Mouse (Mus musculus) 416B (cell line): Measurements from ENCODE around the gene Zfp3.
A peak's percentile ranks its signal among the peaks of the same experiment; 100 is the strongest.

Source experiments
- DNase-seq: peaks from one replicate; pipeline ENCODE4 v3.0.0; 2011; ENCODE audit warnings: low read depth

Zfp3 gene

DNA sequence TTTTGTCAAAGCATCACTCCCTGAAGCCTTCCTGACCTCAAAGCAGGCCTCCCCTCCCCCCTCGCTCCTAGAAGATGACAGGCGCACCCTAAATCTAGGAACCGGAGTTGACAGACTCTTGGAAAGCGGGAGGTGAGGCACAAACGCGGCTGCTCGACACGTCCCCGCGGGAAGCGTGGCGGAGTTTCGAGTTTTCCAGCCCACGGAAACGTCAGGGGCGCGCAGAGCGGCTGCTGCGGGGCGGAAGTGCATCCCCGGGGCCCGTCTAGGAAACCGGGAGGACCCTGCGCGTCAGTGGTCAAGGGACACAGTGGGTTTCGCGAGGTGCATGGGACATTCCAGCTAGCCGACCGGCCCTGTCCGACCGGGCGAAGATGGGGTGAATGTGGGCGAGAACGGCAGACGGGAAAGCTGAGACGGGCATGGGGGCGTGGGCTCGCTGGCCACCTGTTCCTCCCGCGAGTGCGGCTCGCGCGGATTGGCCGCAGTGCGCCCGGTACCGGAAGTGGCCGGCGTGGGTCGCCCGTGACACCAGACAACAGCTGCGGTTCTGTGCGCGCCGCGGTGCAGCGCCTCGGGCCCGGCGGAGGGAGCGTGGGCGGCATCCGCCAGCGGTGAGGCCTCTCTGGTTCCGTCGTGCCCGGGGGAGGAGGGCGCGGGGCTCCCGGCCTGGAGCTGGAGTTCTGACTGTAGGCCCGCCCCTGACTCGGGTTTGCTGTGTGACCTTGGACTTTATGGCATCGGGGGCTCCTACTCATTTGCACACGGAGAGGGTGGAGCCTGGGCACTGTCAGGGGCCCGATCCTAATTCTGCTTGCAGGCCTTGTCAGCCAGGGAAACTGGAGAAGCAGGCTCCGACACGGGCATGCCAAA is at the start of gene Zfp3:
Zfp3 (plus strand) TSS at position 274 of the 873 bp plus-strand sequence.
- DNase-seq, result peak; percentile 82

DNA sequence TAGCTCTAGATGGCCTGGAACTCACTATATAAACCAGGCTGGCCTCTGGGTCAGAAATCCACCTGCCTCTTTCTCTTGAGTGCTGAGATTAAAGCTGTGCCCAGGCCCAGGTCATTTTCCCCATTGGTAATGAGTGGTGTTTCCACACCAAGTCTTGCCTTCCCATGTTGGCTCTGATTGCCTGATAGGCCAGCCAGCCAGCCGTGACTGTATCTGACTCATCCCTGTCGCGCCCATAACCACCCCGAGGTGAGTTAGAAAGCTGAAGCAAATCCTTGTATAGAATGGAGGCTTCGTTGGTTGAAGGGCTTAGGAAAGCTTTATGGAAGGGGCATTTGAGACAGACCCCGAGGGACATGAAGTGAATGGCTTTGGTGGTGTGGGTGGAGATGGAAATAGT is 48.2 kb upstream of the Zfp3 start:
- DNase-seq, result peak; percentile 29

GRCm38 (mm10) chr11:70718481-70718880 is 45.5 kb upstream of the Zfp3 start:
- DNase-seq, result no peak

GRCm38 (mm10) chr11:70720567-70720966 is 43.4 kb upstream of the Zfp3 start:
- DNase-seq, result peak; percentile 94

- DNase-seq, result no peak
Observed at GRCm38 (mm10) chr11:70721072-70721471, 42.9 kb upstream of the Zfp3 start.

DNA sequence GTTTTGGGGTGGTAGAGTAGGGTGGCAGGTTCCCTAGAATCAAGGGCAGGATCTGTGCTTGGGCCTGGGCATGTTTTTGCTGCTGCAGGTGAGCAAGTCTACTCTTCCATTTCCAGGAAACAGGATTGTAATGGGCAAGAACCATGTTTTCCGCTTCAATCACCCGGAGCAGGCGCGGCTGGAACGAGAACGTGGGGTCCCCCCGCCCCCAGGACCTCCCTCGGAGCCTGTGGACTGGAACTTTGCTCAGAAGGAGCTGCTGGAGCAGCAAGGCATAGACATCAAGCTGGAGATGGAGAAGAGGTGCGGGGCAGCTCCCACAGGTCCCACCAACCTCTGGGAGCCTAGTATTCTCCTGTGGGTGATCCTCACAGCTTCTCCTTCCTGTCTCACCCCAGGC is 39.3 kb upstream of the Zfp3 start:
- no peak for DNase-seq

DNA sequence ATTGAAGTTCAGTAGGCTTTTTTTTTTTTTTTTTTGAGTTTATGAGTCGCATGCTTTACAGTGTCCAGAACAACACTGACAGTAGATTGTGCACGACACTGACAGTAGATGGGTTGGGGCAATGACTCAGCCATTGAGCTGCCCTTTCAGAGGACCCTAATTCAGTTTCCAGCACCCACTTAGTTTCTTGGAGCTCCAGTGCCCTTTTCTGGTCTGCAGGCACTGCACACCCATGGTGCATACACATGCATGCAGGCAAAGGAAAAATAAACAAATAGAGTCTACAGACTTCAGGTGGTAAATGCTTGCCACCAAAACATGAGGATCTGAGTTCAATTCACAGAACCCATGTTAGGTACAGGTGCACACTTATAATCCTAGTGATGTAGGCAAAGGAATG is 37.4 kb upstream of the Zfp3 start:
- peak; percentile 17 for DNase-seq

GRCm38 (mm10) chr11:70727385-70727784 is 36.6 kb upstream of the Zfp3 start:
- DNase-seq, result peak; percentile 31

DNA sequence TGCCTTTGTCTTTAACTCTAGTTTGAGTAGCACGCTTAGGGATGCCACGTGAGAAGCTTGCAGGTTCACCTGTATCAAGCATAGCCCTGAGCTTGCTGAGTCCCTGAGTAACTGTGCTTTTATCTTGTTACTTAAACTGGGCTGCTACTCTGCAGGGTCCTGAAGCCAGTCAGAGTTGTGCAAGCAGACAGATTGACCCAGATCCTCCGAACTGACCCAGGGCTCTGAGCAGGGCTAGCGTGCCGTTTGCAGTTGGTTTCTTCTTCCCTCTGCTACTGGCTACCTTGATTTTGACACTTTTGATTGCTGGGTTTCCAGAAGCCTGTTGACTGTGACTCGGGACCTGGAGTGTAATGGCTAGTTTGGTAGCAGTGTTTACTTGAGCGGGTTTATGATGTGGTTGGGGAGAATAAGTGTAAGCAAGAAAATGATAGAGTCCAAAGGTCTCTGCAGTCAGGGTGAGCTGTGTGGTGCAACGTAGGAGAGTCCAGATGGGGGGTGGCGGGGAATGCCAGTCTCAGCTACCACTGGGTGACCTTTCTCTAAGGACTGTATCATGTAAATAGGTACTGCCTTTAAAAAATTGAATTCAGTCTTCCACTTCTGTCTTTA is 33.5 kb upstream of the Zfp3 start:
- DNase-seq, result peak; percentile 42

DNA sequence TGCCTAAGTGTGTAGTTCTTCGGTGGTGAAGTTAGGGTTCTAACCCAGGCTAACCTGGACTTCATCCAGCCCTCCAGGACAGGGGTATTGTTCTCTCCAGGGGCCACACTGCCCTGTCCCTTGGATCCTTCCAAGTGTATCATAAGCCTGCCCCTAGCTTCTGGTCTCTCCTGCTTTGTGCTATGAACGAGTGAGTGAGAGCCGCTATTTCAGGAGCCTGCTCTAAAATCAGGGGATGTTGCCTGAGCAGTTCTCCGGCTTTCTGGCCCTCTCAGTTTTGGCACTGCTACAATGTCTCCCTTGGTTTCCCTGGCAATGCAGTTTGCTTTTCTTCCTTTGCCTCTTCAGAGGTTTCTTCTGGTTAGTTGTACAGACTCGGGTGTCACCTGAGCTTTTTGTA is 32.8 kb upstream of the Zfp3 start:
- no peak for DNase-seq

DNA sequence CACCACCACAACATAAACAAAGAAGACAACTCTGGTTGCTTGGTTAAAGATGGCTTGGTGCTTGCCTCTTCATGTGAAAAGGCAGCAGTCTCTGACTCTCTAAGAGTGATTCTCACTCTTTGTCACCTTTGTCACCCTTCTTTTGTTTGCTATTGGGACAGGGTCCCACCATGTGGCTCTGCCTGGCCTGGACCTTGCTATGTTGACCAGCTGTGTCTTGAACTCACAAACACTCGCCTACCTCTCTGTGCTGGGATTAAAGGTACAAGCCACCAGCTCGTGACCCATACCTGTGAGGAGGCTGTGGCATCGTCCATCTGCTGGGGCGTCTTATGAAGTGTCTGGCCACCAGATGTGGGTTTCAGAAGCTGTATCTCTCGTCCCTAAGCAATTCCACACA is 30.8 kb upstream of the Zfp3 start:
- no peak for DNase-seq

- peak; percentile 57 for DNase-seq
Observed at GRCm38 (mm10) chr11:70737749-70738148, 26.3 kb upstream of the Zfp3 start.

DNA sequence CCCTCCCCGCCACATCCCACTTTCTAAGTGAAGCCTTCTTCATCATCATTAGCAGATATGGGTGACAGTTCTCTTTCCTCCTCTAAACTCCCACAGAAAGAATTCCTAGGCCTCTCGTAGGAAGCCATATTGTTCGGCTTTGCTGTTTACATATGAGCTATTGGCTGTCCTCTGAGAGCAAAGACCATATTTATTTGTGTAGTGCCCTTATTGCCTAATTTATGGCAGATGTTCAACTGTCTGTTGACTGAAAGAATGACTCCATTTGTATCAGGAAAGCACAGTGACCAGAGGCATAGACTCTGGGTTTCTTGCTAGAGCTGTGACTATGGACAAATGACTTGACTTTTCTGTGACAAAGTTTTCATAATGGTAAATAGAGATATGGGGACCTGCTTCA is 22.4 kb upstream of the Zfp3 start:
- DNase-seq, result no peak

DNA sequence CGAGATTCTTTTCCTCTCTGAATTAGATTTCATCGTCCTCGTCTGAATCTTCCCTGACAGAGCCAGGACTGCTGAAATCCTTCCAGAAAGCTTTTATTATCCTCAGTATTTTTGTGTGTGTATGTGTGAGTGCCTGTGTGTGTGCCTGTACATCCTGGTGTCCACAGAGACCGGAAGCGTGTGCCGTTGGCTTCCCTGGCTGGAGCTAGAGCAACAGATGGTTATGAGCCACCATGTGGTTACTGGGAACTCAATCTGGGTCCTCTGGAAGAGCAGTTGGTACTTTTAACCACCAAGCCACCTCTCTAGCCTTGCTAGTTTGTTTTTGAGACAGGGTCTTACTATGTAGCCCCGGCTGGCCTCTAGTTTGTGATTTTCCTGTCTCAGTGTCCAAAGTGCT is 21.9 kb upstream of the Zfp3 start:
- no peak for DNase-seq

DNA sequence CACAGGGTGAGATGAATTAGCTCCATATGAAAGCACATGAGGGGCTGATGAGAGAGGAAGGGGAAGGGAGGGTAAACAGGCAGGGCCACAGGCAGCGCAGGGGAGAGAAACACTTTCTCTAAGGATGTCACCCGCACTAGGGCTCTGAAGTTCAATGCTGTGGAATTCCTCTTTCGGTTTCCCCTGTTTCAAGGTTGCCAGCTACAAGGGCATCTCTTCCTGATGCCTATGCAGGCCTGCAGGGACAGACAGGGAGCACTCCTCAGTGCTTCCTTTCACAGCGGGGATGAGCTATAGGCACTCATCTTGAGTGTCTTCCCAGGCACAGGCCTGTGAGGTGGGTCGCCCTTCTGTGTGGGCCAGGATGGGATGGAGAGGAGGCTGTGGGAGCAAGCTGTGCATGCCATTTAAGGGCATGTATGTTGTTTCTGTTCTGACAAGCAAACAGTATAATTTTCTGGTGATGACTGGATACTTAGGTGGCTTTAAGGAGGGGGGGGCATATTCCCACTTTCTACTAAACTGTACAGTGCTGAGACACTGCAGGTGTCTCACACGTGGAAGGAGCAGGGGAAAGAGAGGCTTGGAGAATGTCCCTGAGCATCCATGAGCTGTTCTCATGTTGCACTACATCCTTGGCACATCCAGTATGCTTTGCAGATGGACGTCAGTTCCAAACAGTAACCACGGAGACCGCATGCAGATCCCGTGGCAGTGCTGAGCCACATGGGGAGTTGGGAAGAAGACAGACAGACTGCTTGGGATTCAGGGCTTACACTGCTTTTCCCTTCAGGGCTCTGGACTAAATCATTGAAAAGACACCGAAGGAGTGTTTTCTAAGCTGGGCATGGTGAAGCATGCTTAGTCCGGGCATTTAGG is 21.2 kb upstream of the Zfp3 start:
- DNase-seq, result no peak

- no peak for DNase-seq
Observed at GRCm38 (mm10) chr11:70745636-70746035, 18.4 kb upstream of the Zfp3 start.

DNA sequence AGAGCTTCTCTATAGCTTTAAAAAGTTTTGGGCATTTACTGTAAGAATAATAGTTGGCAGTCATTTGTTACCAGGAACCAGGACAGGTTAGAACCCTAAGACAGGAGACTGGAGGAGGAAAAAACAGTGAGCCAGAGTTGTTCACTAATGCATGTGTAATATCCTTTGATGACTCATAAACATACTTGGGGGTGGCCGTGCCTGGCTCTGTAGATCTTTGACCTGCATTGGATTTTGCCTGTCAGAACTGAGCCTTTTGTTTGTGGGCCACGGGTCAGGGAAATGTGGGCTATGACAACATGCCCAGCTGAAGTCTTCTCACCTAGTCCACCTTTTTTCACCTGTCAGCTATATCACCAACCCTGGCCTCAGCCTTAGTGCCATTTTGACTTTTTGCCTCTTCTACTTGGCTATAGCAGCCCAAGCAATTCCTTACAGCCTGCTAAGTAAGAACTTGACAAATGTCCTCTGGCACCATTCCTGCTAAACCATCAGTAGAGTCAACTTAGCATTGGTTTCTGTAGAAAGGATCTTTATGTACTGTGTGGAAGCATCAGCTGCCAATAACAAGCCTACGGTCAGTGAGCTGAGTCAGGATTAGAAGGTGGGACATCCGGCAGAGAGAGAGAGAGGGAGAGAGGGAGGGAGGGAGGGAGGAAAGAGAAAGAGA is 16.0 kb upstream of the Zfp3 start:
- peak; percentile 77 for DNase-seq

DNA sequence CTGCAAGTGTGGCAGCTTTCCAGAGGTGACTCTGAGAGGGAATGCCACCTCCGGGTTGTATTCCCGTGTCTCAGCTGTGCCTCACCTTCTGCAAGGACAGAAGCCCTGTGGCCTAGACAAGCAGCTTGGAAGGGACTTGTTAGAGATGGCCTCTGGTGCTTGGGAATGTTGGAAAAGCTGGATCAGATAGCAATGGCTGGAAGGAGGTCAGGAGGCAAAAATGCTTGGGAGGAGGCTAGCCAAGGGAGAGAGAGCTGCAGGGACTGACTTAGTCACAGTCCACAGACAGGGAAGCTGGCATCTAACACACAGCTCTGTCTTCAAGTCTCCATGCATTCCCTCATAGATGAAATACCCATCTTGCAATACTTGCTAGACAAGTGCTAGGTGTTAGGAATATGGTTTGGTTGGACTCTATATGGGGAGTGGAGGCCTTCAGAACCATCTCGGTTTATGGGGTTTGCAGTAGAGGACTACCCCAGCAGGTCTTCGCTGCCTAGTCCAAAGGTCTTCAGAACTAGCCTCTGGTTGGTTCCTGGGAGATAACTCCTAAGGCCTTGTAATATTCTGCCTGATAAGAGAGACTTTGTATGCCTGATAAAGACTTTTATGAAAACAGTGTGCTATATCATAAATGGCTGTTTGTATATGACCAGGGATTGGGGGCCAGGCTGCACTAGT is 11.5 kb upstream of the Zfp3 start:
- no peak for DNase-seq

DNA sequence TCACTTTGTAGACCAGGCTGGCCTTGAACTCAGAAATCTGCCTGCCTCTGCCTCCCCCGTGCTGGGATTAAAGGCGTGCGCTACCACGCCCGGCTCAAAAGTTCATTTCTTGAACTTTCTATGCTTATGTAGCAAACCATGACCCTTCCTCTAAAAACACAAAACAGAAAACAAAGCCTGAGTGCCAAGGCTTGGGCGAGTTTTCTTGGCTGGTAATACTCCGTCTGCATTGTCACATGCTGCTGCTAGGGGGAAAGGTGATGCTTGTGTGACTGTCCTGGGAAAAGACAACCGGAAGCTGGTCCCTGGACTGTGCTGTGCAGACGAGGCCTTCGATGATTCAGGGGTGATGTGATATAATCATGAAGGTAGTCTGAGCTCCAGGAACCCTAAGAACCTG is 10.9 kb upstream of the Zfp3 start:
- DNase-seq, result no peak

DNA sequence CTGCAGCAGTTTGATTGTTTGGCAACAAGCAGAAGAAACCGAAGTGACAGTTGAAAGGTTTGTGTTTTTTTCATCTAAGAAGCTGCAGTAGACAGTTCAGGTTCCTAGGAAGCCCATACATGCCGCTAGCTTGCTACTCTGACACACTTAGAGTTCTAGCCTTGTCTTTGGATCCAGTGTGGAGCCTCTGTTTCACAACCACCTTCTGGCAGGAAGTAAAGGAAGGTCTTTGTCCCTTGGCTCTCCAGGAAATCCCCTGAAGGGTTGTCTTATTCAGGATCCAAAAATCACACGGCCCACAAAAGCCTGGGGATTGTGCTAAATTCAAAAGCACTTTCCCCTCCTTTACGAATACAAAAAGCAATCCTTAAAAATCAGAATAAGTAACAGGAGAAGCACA is 9.5 kb upstream of the Zfp3 start:
- DNase-seq, result no peak

- DNase-seq, result no peak
Observed at GRCm38 (mm10) chr11:70754958-70755357, 9.1 kb upstream of the Zfp3 start.

- peak; percentile 72 for DNase-seq
Observed at GRCm38 (mm10) chr11:70755645-70756044, 8.4 kb upstream of the Zfp3 start.
